ENCODE assay signal across 8 mouse cellular contexts in the genomic region with DNA sequence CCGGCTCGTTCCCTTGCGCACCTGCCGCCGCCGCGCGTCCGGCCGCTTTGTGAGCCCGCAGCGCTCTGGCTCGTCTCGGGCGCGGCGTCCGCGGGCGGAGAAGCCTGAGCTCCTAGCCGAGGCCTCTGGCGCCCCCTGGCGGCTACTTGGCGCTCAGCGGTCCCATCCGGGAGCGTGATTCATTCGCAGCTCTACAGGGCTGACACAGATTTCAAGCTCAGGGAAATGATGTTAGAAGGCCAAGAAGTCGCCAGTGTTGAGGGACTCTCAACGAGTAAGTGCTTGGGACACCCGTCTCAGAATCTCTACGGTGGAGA. TPM values are rescaled to one million over a fixed set of nuclear protein-coding genes. Genes with fewer than 3 reads are reported as not detected.
A peak's percentile ranks its signal among the peaks of the same experiment; 100 is the strongest.
DNase-seq lines count a peak whose midpoint lies in the region; ATAC-seq and TF ChIP-seq lines count a peak whose summit lies in the region.

Spock1 (minus strand) TSS at position 67 of the 317 bp plus-strand sequence.

- H3K9me3 ChIP-seq in forebrain, embryonic 11.5 days (ENCODE audit: control insufficient read depth, low read length): no peaks in the 10 kb centered on the region
- H3K9me3 ChIP-seq in heart, embryonic 15.5 days (replicated peaks): no peaks in the 10 kb centered on the region; the same call in 1 of the 2 replicates

- no peak within 1 kb of the TSS for H3ac ChIP-seq in C2C12 (ENCODE audit: control insufficient read depth, insufficient read length, low read depth)

- peak within 1 kb of the TSS; percentile 51 for H3K9ac ChIP-seq in forebrain, embryonic 11.5 days (ENCODE audit: low read length)
- H3K9ac ChIP-seq in heart, embryonic 15.5 days: no peak within 1 kb of the TSS
- H3K9ac ChIP-seq in liver, adult 2 months (ENCODE audit: low read depth, low read length): no peak within 1 kb of the TSS

- peak within 1 kb of the TSS; percentile 94 for H3K4me2 ChIP-seq in forebrain, embryonic 11.5 days (ENCODE audit: low read depth, low read length, severe bottlenecking)
- H3K4me2 ChIP-seq in heart, embryonic 15.5 days: peak within 1 kb of the TSS; percentile 79

- WGBS in forebrain, embryonic 11.5 days: under 1% methylated on average over 32 of the region's 32 CpGs
- under 1% methylated on average over 32 of the region's 32 CpGs for WGBS in heart, embryonic 15.5 days
- WGBS in liver, adult 2 months: under 1% methylated on average over 32 of the region's 32 CpGs

- TF ChIP-seq POLR2A in liver, adult 2 months (IDR thresholded peaks at IDR 0.05; ENCODE audit: extremely low read depth, insufficient read depth, low read length): no peak

- H3K4me3 ChIP-seq in C2C12 (ENCODE audit: insufficient read depth, poor library complexity, severe bottlenecking): no peak within 1 kb of the TSS
- H3K4me3 ChIP-seq in forebrain, embryonic 11.5 days (ENCODE audit: low read depth, low read length): peak within 1 kb of the TSS; percentile 46
- peak within 1 kb of the TSS; percentile 45 for H3K4me3 ChIP-seq in heart, embryonic 15.5 days
- H3K4me3 ChIP-seq in liver, adult 2 months (ENCODE audit: insufficient read depth, low read depth, low read length): no peak within 1 kb of the TSS

- TF ChIP-seq CTCF in C2C12 (IDR thresholded peaks at IDR 0.05; ENCODE audit: control insufficient read depth, insufficient read depth, insufficient read length): peak; percentile 61
- TF ChIP-seq CTCF in liver, adult 2 months (IDR thresholded peaks at IDR 0.05; ENCODE audit: low read depth, low read length): peak; percentile 89

- H3K27me3 ChIP-seq in C2C12 (ENCODE audit: control insufficient read depth, insufficient read depth, insufficient read length): peaks cover 4% of the 10 kb centered on the region
- peaks cover 18% of the 10 kb centered on the region for H3K27me3 ChIP-seq in forebrain, embryonic 11.5 days (ENCODE audit: control insufficient read depth, insufficient read depth, low read length)
- H3K27me3 ChIP-seq in heart, embryonic 15.5 days: peaks cover 40% of the 10 kb centered on the region
- peaks cover 9% of the 10 kb centered on the region for H3K27me3 ChIP-seq in liver, adult 2 months (ENCODE audit: control insufficient read depth, insufficient read depth, low read length)

- no peaks in the 10 kb centered on the region for H3K79me2 ChIP-seq in C2C12 (ENCODE audit: control insufficient read depth, insufficient read depth)
- H3K79me2 ChIP-seq in liver, adult 2 months (ENCODE audit: control insufficient read depth, insufficient read depth, low read length): no peaks in the 10 kb centered on the region

- H3K36me3 ChIP-seq in C2C12 (ENCODE audit: control insufficient read depth, insufficient read depth): no peaks in the 10 kb centered on the region
- no peaks in the 10 kb centered on the region for H3K36me3 ChIP-seq in forebrain, embryonic 11.5 days (ENCODE audit: control insufficient read depth, insufficient read depth, low read length)
- no peaks in the 10 kb centered on the region for H3K36me3 ChIP-seq in heart, embryonic 15.5 days
- H3K36me3 ChIP-seq in liver, adult 2 months (ENCODE audit: control insufficient read depth, insufficient read depth, low read length): no peaks in the 10 kb centered on the region

- DNase-seq in c-Kit-positive CD71-negative TER-119-negative erythroid progenitor cells, embryonic 14.5 days (ENCODE audit: low read depth): peak; percentile 37
- DNase-seq in forebrain, embryonic 11.5 days (ENCODE audit: low spot score): peak; percentile 95
- peak; percentile 83 for DNase-seq in kidney, postnatal 14 days
- peak; percentile 13 for DNase-seq in liver, adult 2 months (ENCODE audit: extremely low read depth, low read depth, low spot score)
- DNase-seq in neural tube, embryonic 10.5 days (ENCODE audit: extremely low spot score, low spot score): peak; percentile 95
- peak; percentile 92 for DNase-seq in testis, postnatal 10 days (ENCODE audit: low spot score)

- peaks cover 6% of the 10 kb centered on the region; the same call in 1 of the 2 replicates for H3K4me1 ChIP-seq in forebrain, embryonic 11.5 days (replicated peaks; ENCODE audit: control insufficient read depth, insufficient read depth, low read length)
- peaks cover 22% of the 10 kb centered on the region for H3K4me1 ChIP-seq in heart, embryonic 15.5 days (replicated peaks)
- no peaks in the 10 kb centered on the region for H3K4me1 ChIP-seq in liver, adult 2 months (ENCODE audit: control insufficient read depth, insufficient read depth, low read length)

- no peak within 1 kb of the TSS for H3K27ac ChIP-seq in forebrain, embryonic 11.5 days (ENCODE audit: low read depth, low read length)
- H3K27ac ChIP-seq in heart, embryonic 15.5 days: no peak within 1 kb of the TSS
- H3K27ac ChIP-seq in liver, adult 2 months (replicated peaks; ENCODE audit: insufficient read depth, low read depth, low read length): no peak within 1 kb of the TSS

- H3K79me3 ChIP-seq in C2C12 (ENCODE audit: low read depth): no peaks in the 10 kb centered on the region

- peak; percentile 66; the same call in 1 of the 2 replicates for ATAC-seq in forebrain, embryonic 11.5 days (replicated peaks; ENCODE audit: low FRiP score)
- no peak for ATAC-seq in heart, embryonic 15.5 days (replicated peaks; ENCODE audit: insufficient number of reproducible peaks, insufficient read depth, low FRiP score, low read depth)

TF ChIP-seq in C2C12, 6 proteins besides CTCF, POLR2A, EP300 and RAD21:
- TF ChIP-seq MAX (IDR thresholded peaks at IDR 0.05): no peak
- no peak for TF ChIP-seq MYOG (IDR thresholded peaks at IDR 0.05; ENCODE audit: control insufficient read depth, extremely low read depth, insufficient read length)

RNA-seq across cellular contexts. Expression of gene Spock1, which starts in this region (rescaled TPM):
- 0.50 TPM for polyA plus RNA-seq in C2C12 (2012; fragmentation: generic; extraction: Trizol)
- polyA plus RNA-seq in forebrain, embryonic 11.5 days (2014; fragmentation: Nextera tagmentation; extraction: Ambion mirVana): 3.4 and 4.0 TPM in 2 replicates
- polyA plus RNA-seq in heart, embryonic 15.5 days (2015; fragmentation: Nextera tagmentation; extraction: Ambion mirVana): 0.49 and 1.5 TPM in 2 replicates
- not detected in 2 replicates for total RNA-seq in liver, adult 2 months (2014; rRNA removed)
- polyA plus RNA-seq in liver, adult 2 months (2012; rRNA removed): not detected in 2 replicates

Comparison
In these comparisons a context has a peak if more than half of its experiments do, and no peak if none do; other contexts are left out.
1. Peak in DNase-seq in liver, adult 2 months; RNA of the gene not detected or under 1 TPM.
2. H3K4me3 ChIP-seq: peak in forebrain, embryonic 11.5 days (single experiment) and heart, embryonic 15.5 days (single experiment); none in C2C12 (single experiment) and liver, adult 2 months (single experiment).
3. DNase-seq: peak in every context shown above with its lines; median percentile 95 in forebrain, embryonic 11.5 days; 95 in neural tube, embryonic 10.5 days; 92 in testis, postnatal 10 days; 83 in kidney, postnatal 14 days; 37 in c-Kit-positive CD71-negative TER-119-negative erythroid progenitor cells, embryonic 14.5 days; 13 in liver, adult 2 months.